Mouse (Mus musculus) kidney, embryonic 15.5 days (tissue): ENCODE results near the gene Scyl3. TPM values are rescaled to one million over a fixed set of nuclear protein-coding genes. Genes with fewer than 3 reads are reported as not detected.

Experiments
- ATAC-seq: fragments of 200-750 bp; cut with Nextera tagmentation; replicated peaks from 2 replicates; pipeline ENCODE4 v1.8.0; 2017; ENCODE audit warnings: moderate TSS enrichment; ENCODE audit not compliant: low FRiP score
- H3K27ac ChIP-seq: fragments of 300-500 bp; sonication (generic); 2 replicates; pipeline ENCODE4 v1.5.1; 2015; ENCODE audit warnings: mild to moderate bottlenecking, inconsistent platforms
- H3K27me3 ChIP-seq: fragments of 300-500 bp; sonication (generic); 2 replicates; pipeline ENCODE4 v1.6.1; 2015; ENCODE audit warnings: inconsistent platforms
- H3K36me3 ChIP-seq: fragments of 300-500 bp; sonication (generic); 2 replicates; pipeline ENCODE4 v1.6.1; 2015; ENCODE audit warnings: inconsistent platforms
- H3K4me1 ChIP-seq: fragments of 300-500 bp; sonication (generic); 2 replicates; pipeline ENCODE4 v1.6.1; 2015; ENCODE audit warnings: inconsistent platforms
- H3K4me2 ChIP-seq: fragments of 300-500 bp; sonication (generic); 2 replicates; pipeline ENCODE4 v1.6.1; 2015; ENCODE audit warnings: moderate library complexity, mild to moderate bottlenecking, inconsistent platforms
- H3K4me3 ChIP-seq: fragments of 300-500 bp; sonication (generic); replicated peaks from 2 replicates; pipeline ENCODE4 v1.5.1; 2015; ENCODE audit warnings: mild to moderate bottlenecking, inconsistent platforms
- H3K9ac ChIP-seq: fragments of 300-500 bp; sonication (generic); 2 replicates; pipeline ENCODE4 v1.6.1; 2015; ENCODE audit warnings: mild to moderate bottlenecking, inconsistent platforms
- H3K9me3 ChIP-seq: fragments of 300-500 bp; sonication (generic); replicated peaks from 2 replicates; pipeline ENCODE4 v1.6.1; 2016; ENCODE audit warnings: inconsistent platforms
- WGBS: fragments of 180-500 bp; shearing (Covaris S2); methylation state at CpG from one replicate; pipeline ENCODE4 v1.1.7; 2015; ENCODE audit warnings: mixed read lengths; 5-methylcytosine and 5-hydroxymethylcytosine counted together
- polyA plus RNA-seq: library from polyadenylated mRNA; unstranded; fragments of >200 nt; fragmentation: Nextera tagmentation; extraction: Ambion mirVana; gene quantifications from 2 replicates; pipeline ENCODE4 v1.2.1, GENCODE M21; 2015

Gene Scyl3
- polyA plus RNA-seq, 1 experiment from 2014 or later = 18.2 TPM

DNA sequence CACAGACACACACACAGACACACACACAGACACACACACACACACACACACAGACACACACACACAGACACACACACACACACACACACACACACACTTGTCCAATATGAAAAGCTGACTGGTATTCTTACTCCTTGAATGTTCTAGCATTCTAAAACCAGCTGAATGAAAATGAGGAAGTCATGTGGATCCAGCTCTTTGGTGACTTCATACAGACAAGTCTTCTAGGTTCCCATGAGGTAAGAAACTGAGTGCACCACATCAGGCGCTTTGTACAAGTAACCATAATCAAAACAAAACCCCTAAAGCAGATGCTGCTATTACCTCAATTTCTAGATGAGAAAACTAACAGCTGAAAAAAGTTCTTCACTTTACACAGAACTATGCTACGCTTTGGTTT, 46.2 kb downstream of the Scyl3 start:
- H3K4me3 ChIP-seq = no peak overlapping the region
- H3K36me3 ChIP-seq = peaks cover 41% of the 10 kb centered on the region
- whole genome bisulfite sequencing = 93% methylated on average over 2 of the region's 2 CpGs
- H3K9me3 ChIP-seq = no peaks in the 10 kb centered on the region
- no peak for ATAC-seq
- no peak overlapping the region for H3K9ac ChIP-seq
- no peak overlapping the region for H3K27ac ChIP-seq
- no peaks in the 10 kb centered on the region for H3K4me1 ChIP-seq
- no peak overlapping the region for H3K4me2 ChIP-seq
- no peaks in the 10 kb centered on the region for H3K27me3 ChIP-seq

GRCm38 (mm10) chr1:163976515-163976914, 47.6 kb downstream of the Scyl3 start:
- ATAC-seq = no peak
- H3K27me3 ChIP-seq = no peaks in the 10 kb centered on the region
- no peaks in the 10 kb centered on the region for H3K4me1 ChIP-seq
- no peak overlapping the region for H3K27ac ChIP-seq
- no peaks in the 10 kb centered on the region for H3K9me3 ChIP-seq
- H3K4me3 ChIP-seq = no peak overlapping the region
- H3K9ac ChIP-seq = no peak overlapping the region
- peaks cover 43% of the 10 kb centered on the region for H3K36me3 ChIP-seq
- WGBS = 71% methylated on average over 1 of the region's 1 CpGs
- no peak overlapping the region for H3K4me2 ChIP-seq

GRCm38 (mm10) chr1:163992371-163992770, 63.5 kb downstream of the Scyl3 start:
- 65% methylated on average over 4 of the region's 4 CpGs for WGBS
- Histone ChIP-seq H3K9me3 (no peaks in the 10 kb centered on the region), H3K27me3 (no peaks in the 10 kb centered on the region), H3K9ac (no peak overlapping the region), H3K36me3 (peaks cover 14% of the 10 kb centered on the region; the same call in 1 of the 2 replicates), H3K27ac (peak overlapping the region; percentile 6; the same call in 1 of the 2 replicates), H3K4me3 (no peak overlapping the region), H3K4me1 (peaks cover 10% of the 10 kb centered on the region), H3K4me2 (no peak overlapping the region)
- ATAC-seq = 0 out of 2 replicates have a peak, but pooled peaks have one; percentile 20

- ATAC-seq = peak; percentile 50
- Histone ChIP-seq H3K4me2 (peak overlapping the region; percentile 62), H3K36me3 (0 out of 2 replicates have a peak, but pooled peaks cover 5% of the 10 kb centered on the region), H3K27me3 (no peaks in the 10 kb centered on the region), H3K4me1 (peaks cover 10% of the 10 kb centered on the region), H3K27ac (peak overlapping the region; percentile 73; the same call in 1 of the 2 replicates), H3K4me3 (peak overlapping the region; percentile 74), H3K9ac (peak overlapping the region; percentile 70), H3K9me3 (no peaks in the 10 kb centered on the region)
- 1% methylated on average over 38 of the region's 38 CpGs for WGBS
These were observed 65.3 kb downstream of the Scyl3 start for GRCm38 (mm10) chr1:163994173-163994720.

GRCm38 (mm10) chr1:163994721-163995608, 66.1 kb downstream of the Scyl3 start, which contains the start of the genes BC055324 and Mettl18:
TSS of gene BC055324 (minus strand) at chr1:163994796.
TSS of gene Mettl18 (plus strand) at chr1:163994889.
- Histone ChIP-seq H3K36me3 (0 out of 2 replicates have a peak, but pooled peaks cover 5% of the 10 kb centered on the region), H3K4me2 (peak within 1 kb of the TSS; percentile 62), H3K27me3 (no peaks in the 10 kb centered on the region), H3K27ac (peak within 1 kb of the TSS; percentile 88), H3K4me1 (peaks cover 10% of the 10 kb centered on the region), H3K9ac (peak within 1 kb of the TSS; percentile 70), H3K9me3 (no peaks in the 10 kb centered on the region), H3K4me3 (peak within 1 kb of the TSS; percentile 74)
- ATAC-seq = peak; percentile 97
- 3% methylated on average over 43 of the region's 43 CpGs for WGBS

DNA sequence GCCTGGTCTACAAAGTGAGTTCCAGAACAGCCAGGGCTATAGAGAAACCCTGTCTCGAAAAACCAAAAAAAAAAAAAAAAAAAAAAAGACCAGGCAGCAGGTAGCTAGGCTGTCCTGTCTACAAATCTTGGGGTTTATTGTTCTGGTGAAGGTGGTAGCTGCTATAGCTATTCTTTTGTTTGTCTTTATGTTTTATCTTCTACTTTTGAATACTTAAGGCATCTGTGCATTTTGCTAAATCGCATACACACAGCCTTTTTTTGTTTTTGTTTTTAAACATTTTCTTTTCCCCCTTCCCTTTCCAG, 66.7 kb downstream of the Scyl3 start:
- peak overlapping the region; percentile 74 for H3K4me3 ChIP-seq
- no peak for ATAC-seq
- peak overlapping the region; percentile 70 for H3K9ac ChIP-seq
- peak overlapping the region; percentile 62 for H3K4me2 ChIP-seq
- no peaks in the 10 kb centered on the region for H3K27me3 ChIP-seq
- H3K36me3 ChIP-seq = 0 out of 2 replicates have a peak, but pooled peaks cover 5% of the 10 kb centered on the region
- no peaks in the 10 kb centered on the region for H3K9me3 ChIP-seq
- no peak overlapping the region for H3K27ac ChIP-seq
- peaks cover 10% of the 10 kb centered on the region for H3K4me1 ChIP-seq
- WGBS = 61% methylated on average over 2 of the region's 2 CpGs

- no peak overlapping the region for H3K4me2 ChIP-seq
- no peaks in the 10 kb centered on the region for H3K27me3 ChIP-seq
- H3K4me1 ChIP-seq = no peaks in the 10 kb centered on the region
- no peak overlapping the region for H3K27ac ChIP-seq
- no peak overlapping the region for H3K4me3 ChIP-seq
- 0 out of 2 replicates have a peak, but pooled peaks cover under 1% of the 10 kb centered on the region for H3K36me3 ChIP-seq
- 75% methylated on average over 6 of the region's 6 CpGs for WGBS
- H3K9ac ChIP-seq = no peak overlapping the region
- ATAC-seq = no peak
- no peaks in the 10 kb centered on the region for H3K9me3 ChIP-seq
These were observed 73.0 kb downstream of the Scyl3 start for GRCm38 (mm10) chr1:164001831-164002452.

GRCm38 (mm10) chr1:164004311-164004710, 75.4 kb downstream of the Scyl3 start:
- H3K4me1 ChIP-seq = no peaks in the 10 kb centered on the region
- no peak overlapping the region for H3K4me2 ChIP-seq
- no peak for ATAC-seq
- H3K36me3 ChIP-seq = no peaks in the 10 kb centered on the region
- H3K9me3 ChIP-seq = no peaks in the 10 kb centered on the region
- no peak overlapping the region for H3K4me3 ChIP-seq
- H3K9ac ChIP-seq = no peak overlapping the region
- 81% methylated on average over 3 of the region's 3 CpGs for WGBS
- no peaks in the 10 kb centered on the region for H3K27me3 ChIP-seq
- no peak overlapping the region for H3K27ac ChIP-seq

Other genes starting within 250 kb of the Scyl3 start
- 0.09 and 0.34 TPM in 2 replicates for gene Mettl11b, start 203.9 kb upstream of the Scyl3 start, polyA plus RNA-seq
- 29.5 and 29.7 TPM in 2 replicates for gene Kifap3, start 149.5 kb upstream of the Scyl3 start, polyA plus RNA-seq
- gene BC055324, start 65.7 kb downstream of the Scyl3 start, polyA plus RNA-seq = 27.7 and 29.2 TPM in 2 replicates
- 10.8 and 11.6 TPM in 2 replicates for gene Mettl18, start 65.8 kb downstream of the Scyl3 start, polyA plus RNA-seq
- 0.10 and 0.17 TPM in 2 replicates for gene Sele, start 119.1 kb downstream of the Scyl3 start, polyA plus RNA-seq
- 0.46 and 0.49 TPM in 2 replicates for gene Sell, start 132.9 kb downstream of the Scyl3 start, polyA plus RNA-seq
- 0.30 and 1.1 TPM in 2 replicates for gene Selp, start 186.2 kb downstream of the Scyl3 start, polyA plus RNA-seq
- gene F5, start 222.7 kb downstream of the Scyl3 start, polyA plus RNA-seq = 0.30 and 0.31 TPM in 2 replicates